Mouse (Mus musculus): Measurements from ENCODE around the gene Fsd2. TPM values are rescaled to one million over a fixed set of nuclear protein-coding genes. Genes with fewer than 3 reads are reported as not detected.

Fsd2 gene
- total and polyA plus RNA-seq, 3 experiments: 85.7 to 322 (median 304) TPM

GRCm38 (mm10) chr7:81592686-81593085 is 25.9 kb upstream of the Fsd2 start:
- Histone ChIP-seq H3K27me3 (ENCODE audit: control insufficient read depth, insufficient read depth, low read length) (no peaks in the 10 kb centered on the region), H3K4me3 (no peak overlapping the region), H3K9ac (ENCODE audit: low read depth, low read length) (no peak overlapping the region), H3K4me1 (ENCODE audit: control insufficient read depth, insufficient read depth, low read length) (no peaks in the 10 kb centered on the region; the same call in 1 of the 2 replicates), H3K27ac (no peak overlapping the region), H3K36me3 (ENCODE audit: control insufficient read depth, insufficient read depth, low read length) (no peaks in the 10 kb centered on the region; the same call in 1 of the 2 replicates), H3K79me2 (replicated peaks; ENCODE audit: control insufficient read depth, insufficient read depth, low read length) (no peaks in the 10 kb centered on the region)
- intact Hi-C loops (cut with DNase I): no loop called here
- 86% methylated on average over 9 of the region's 9 CpGs for WGBS
- DNase-seq: no peak
- no peak for TF ChIP-seq EP300 (IDR thresholded peaks at IDR 0.05; ENCODE audit: insufficient read depth, low read depth, low read length)
- TF ChIP-seq CTCF (IDR thresholded peaks at IDR 0.05): no peak
- TF ChIP-seq POLR2A (IDR thresholded peaks at IDR 0.05; ENCODE audit: insufficient read depth, low read depth, low read length): no peak

- peaks cover 3% of the 10 kb centered on the region for H3K36me3 ChIP-seq (ENCODE audit: control insufficient read depth, insufficient read depth, low read length)
- no peak for DNase-seq
- no peak for TF ChIP-seq POLR2A (IDR thresholded peaks at IDR 0.05; ENCODE audit: insufficient read depth, low read depth, low read length)
- TF ChIP-seq CTCF (IDR thresholded peaks at IDR 0.05): no peak
- TF ChIP-seq EP300 (IDR thresholded peaks at IDR 0.05; ENCODE audit: insufficient read depth, low read depth, low read length): no peak
- no peak overlapping the region for H3K4me3 ChIP-seq
- no peaks in the 10 kb centered on the region for H3K27me3 ChIP-seq (ENCODE audit: control insufficient read depth, insufficient read depth, low read length)
- H3K4me1 ChIP-seq (ENCODE audit: control insufficient read depth, insufficient read depth, low read length): no peaks in the 10 kb centered on the region
- intact Hi-C loops (cut with DNase I): no loop called here
- H3K9ac ChIP-seq (ENCODE audit: low read depth, low read length): no peak overlapping the region
- no peak overlapping the region for H3K27ac ChIP-seq
- WGBS: 93% methylated on average over 4 of the region's 4 CpGs
- no peaks in the 10 kb centered on the region for H3K79me2 ChIP-seq (replicated peaks; ENCODE audit: control insufficient read depth, insufficient read depth, low read length)
Observed at GRCm38 (mm10) chr7:81587238-81587637, 20.5 kb upstream of the Fsd2 start.

- H3K27me3 ChIP-seq (ENCODE audit: control insufficient read depth, insufficient read depth, low read length): no peaks in the 10 kb centered on the region
- peaks cover 3% of the 10 kb centered on the region for H3K36me3 ChIP-seq (ENCODE audit: control insufficient read depth, insufficient read depth, low read length)
- H3K9ac ChIP-seq (ENCODE audit: low read depth, low read length): no peak overlapping the region
- no peak overlapping the region for H3K27ac ChIP-seq
- no peaks in the 10 kb centered on the region for H3K4me1 ChIP-seq (ENCODE audit: control insufficient read depth, insufficient read depth, low read length)
- no peak for DNase-seq
- no peaks in the 10 kb centered on the region for H3K79me2 ChIP-seq (replicated peaks; ENCODE audit: control insufficient read depth, insufficient read depth, low read length)
- no peak for TF ChIP-seq POLR2A (IDR thresholded peaks at IDR 0.05; ENCODE audit: insufficient read depth, low read depth, low read length)
- TF ChIP-seq CTCF (IDR thresholded peaks at IDR 0.05): no peak
- TF ChIP-seq EP300 (IDR thresholded peaks at IDR 0.05; ENCODE audit: insufficient read depth, low read depth, low read length): no peak
- intact Hi-C loops (cut with DNase I): no loop called here
- 82% methylated on average over 7 of the region's 7 CpGs for WGBS
- no peak overlapping the region for H3K4me3 ChIP-seq
Observed at GRCm38 (mm10) chr7:81585326-81585725, 18.6 kb upstream of the Fsd2 start.

- Histone ChIP-seq H3K4me3 (no peak overlapping the region), H3K27me3 (ENCODE audit: control insufficient read depth, insufficient read depth, low read length) (no peaks in the 10 kb centered on the region), H3K4me1 (ENCODE audit: control insufficient read depth, insufficient read depth, low read length) (no peaks in the 10 kb centered on the region), H3K9ac (ENCODE audit: low read depth, low read length) (no peak overlapping the region), H3K27ac (no peak overlapping the region), H3K36me3 (ENCODE audit: control insufficient read depth, insufficient read depth, low read length) (peaks cover 11% of the 10 kb centered on the region), H3K79me2 (replicated peaks; ENCODE audit: control insufficient read depth, insufficient read depth, low read length) (no peaks in the 10 kb centered on the region; the same call in 1 of the 2 replicates)
- 38% methylated on average over 3 of the region's 3 CpGs for WGBS
- TF ChIP-seq CTCF (IDR thresholded peaks at IDR 0.05) (peak; percentile 50), POLR2A (IDR thresholded peaks at IDR 0.05; ENCODE audit: insufficient read depth, low read depth, low read length) (no peak)
- DNase-seq: no peak
- intact Hi-C loops (cut with DNase I): no loop called here
Observed at GRCm38 (mm10) chr7:81583512-81583911, 16.8 kb upstream of the Fsd2 start.

- TF ChIP-seq CTCF (IDR thresholded peaks at IDR 0.05): no peak
- TF ChIP-seq POLR2A (IDR thresholded peaks at IDR 0.05; ENCODE audit: insufficient read depth, low read depth, low read length): no peak
- TF ChIP-seq EP300 (IDR thresholded peaks at IDR 0.05; ENCODE audit: insufficient read depth, low read depth, low read length): no peak
- Histone ChIP-seq H3K4me1 (ENCODE audit: control insufficient read depth, insufficient read depth, low read length) (peaks cover 5% of the 10 kb centered on the region), H3K4me3 (no peak overlapping the region), H3K9ac (ENCODE audit: low read depth, low read length) (no peak overlapping the region), H3K79me2 (replicated peaks; ENCODE audit: control insufficient read depth, insufficient read depth, low read length) (peaks cover 6% of the 10 kb centered on the region), H3K27me3 (ENCODE audit: control insufficient read depth, insufficient read depth, low read length) (no peaks in the 10 kb centered on the region), H3K27ac (no peak overlapping the region), H3K36me3 (ENCODE audit: control insufficient read depth, insufficient read depth, low read length) (peaks cover 25% of the 10 kb centered on the region)
- intact Hi-C loops (cut with DNase I): loop anchor here (10.0 kb wide), 1 partner anchor 415 kb away; no protein-coding TSS in a partner anchor
- WGBS: 96% methylated on average over 5 of the region's 5 CpGs
- DNase-seq: no peak
Observed at GRCm38 (mm10) chr7:81579312-81579711, 12.6 kb upstream of the Fsd2 start.

GRCm38 (mm10) chr7:81578413-81578812 is 11.7 kb upstream of the Fsd2 start:
- 80% methylated on average over 7 of the region's 7 CpGs for WGBS

More at GRCm38 (mm10) chr7:81578413-81578812, 11.7 kb upstream of the Fsd2 start:
- Histone ChIP-seq H3K36me3 (ENCODE audit: control insufficient read depth, insufficient read depth, low read length) (peaks cover 25% of the 10 kb centered on the region), H3K27ac (no peak overlapping the region), H3K79me2 (replicated peaks; ENCODE audit: control insufficient read depth, insufficient read depth, low read length) (peaks cover 9% of the 10 kb centered on the region), H3K4me1 (ENCODE audit: control insufficient read depth, insufficient read depth, low read length) (peaks cover 7% of the 10 kb centered on the region), H3K27me3 (ENCODE audit: control insufficient read depth, insufficient read depth, low read length) (no peaks in the 10 kb centered on the region), H3K4me3 (no peak overlapping the region), H3K9ac (ENCODE audit: low read depth, low read length) (no peak overlapping the region)
- no peak for DNase-seq
- TF ChIP-seq CTCF (IDR thresholded peaks at IDR 0.05) (no peak), POLR2A (IDR thresholded peaks at IDR 0.05; ENCODE audit: insufficient read depth, low read depth, low read length) (no peak), EP300 (IDR thresholded peaks at IDR 0.05; ENCODE audit: insufficient read depth, low read depth, low read length) (no peak)
- intact Hi-C loops (cut with DNase I): loop anchor here (10.0 kb wide), 1 partner anchor 414 kb away; no protein-coding TSS in a partner anchor

All from heart, adult 2 months (tissue).